Mouse (Mus musculus): ENCODE data around the gene Trmt44. TPM values are rescaled to one million over a fixed set of nuclear protein-coding genes. Genes with fewer than 3 reads are reported as not detected.
A peak's percentile ranks its signal among the peaks of the same experiment; 100 is the strongest.

Trmt44 gene
- polyA plus RNA-seq, 1 experiment from 2014 or later = 7.8 TPM

DNA sequence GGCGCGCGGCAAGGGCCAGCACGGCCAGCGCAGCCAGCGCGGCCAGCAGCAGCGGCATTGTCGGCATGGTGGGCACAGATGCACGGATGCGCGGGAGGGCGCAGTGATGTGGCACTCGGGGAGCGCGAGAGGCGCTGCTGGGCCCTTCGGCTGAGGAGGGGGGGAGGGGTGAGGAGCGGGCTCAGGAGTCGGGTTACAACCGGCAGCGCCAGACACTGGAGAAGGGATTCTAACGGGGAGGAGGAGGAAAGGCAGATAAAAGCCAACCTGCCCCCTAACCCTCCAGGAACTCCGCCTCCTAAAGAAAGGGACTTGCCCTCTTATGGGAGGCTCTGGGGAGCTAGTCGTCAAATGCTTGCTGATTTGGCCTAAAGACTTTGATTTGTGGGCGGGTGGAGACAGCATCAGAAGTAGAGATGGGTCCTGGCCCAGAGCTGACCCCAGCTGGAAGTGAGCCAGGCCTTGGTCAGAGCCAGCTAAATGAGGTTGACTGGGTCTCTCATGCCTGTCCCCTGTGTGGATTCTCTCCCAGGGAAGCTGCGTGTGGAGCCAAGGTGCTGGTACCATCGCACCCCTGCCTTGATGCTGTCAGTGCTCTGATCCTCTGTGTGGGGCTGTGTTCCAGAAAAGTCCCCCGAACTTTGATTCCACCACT is 49.3 kb downstream of the Trmt44 start, which contains the start of gene Cpz:
Cpz (minus strand) TSS at position 230 of the 655 bp plus-strand sequence.
- Histone ChIP-seq H3K4me3 (ENCODE audit: low read depth, low read length) (peak within 1 kb of the TSS; percentile 25), H3K27ac (ENCODE audit: low read depth, low read length) (no peak within 1 kb of the TSS), H3K36me3 (ENCODE audit: control insufficient read depth, insufficient read depth, low read length) (no peaks in the 10 kb centered on the region), H3K4me1 (replicated peaks; ENCODE audit: control insufficient read depth, insufficient read depth, low read length) (peaks cover 8% of the 10 kb centered on the region), H3K4me2 (replicated peaks; ENCODE audit: low read depth, low read length) (peak within 1 kb of the TSS; percentile 67), H3K9ac (ENCODE audit: low read depth, low read length) (peak within 1 kb of the TSS; percentile 48), H3K27me3 (ENCODE audit: control insufficient read depth, insufficient read depth, low read length) (peaks cover 13% of the 10 kb centered on the region), H3K9me3 (ENCODE audit: control insufficient read depth, low read length) (no peaks in the 10 kb centered on the region)
- ATAC-seq (ENCODE audit: low FRiP score) (peak; percentile 85), DNase-seq (ENCODE audit: low spot score) (peak; percentile 87)
- WGBS = 4% methylated on average over 26 of the region's 29 CpGs

DNA sequence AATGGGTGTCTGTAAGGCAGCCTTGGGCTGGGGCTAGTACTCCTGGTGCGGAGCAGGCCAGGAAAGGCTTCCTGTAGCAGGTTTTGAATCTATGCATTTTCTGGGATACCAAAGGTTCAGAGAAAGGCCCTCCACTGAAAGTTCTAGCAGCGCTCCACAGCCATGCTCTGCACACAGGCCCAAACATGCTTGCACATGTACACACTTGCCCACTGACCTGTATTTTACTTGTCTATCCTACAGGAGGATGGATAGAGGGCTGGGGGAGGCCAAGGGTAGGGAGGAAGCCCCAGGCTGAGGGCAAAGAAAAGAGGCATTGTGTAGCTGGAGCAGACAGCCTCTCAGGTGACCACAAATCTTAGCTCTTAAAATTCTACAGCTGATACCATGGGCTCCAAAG is 50.5 kb downstream of the Trmt44 start:
- H3K4me2 ChIP-seq (replicated peaks; ENCODE audit: low read depth, low read length) = no peak overlapping the region
- H3K4me1 ChIP-seq (replicated peaks; ENCODE audit: control insufficient read depth, insufficient read depth, low read length) = peaks cover 8% of the 10 kb centered on the region
- peaks cover 13% of the 10 kb centered on the region for H3K27me3 ChIP-seq (ENCODE audit: control insufficient read depth, insufficient read depth, low read length)
- H3K9me3 ChIP-seq (ENCODE audit: control insufficient read depth, low read length) = no peaks in the 10 kb centered on the region
- H3K4me3 ChIP-seq (ENCODE audit: low read depth, low read length) = no peak overlapping the region
- H3K9ac ChIP-seq (ENCODE audit: low read depth, low read length) = no peak overlapping the region
- H3K36me3 ChIP-seq (ENCODE audit: control insufficient read depth, insufficient read depth, low read length) = no peaks in the 10 kb centered on the region
- 73% methylated on average over 2 of the region's 2 CpGs for WGBS
- DNase-seq (ENCODE audit: low spot score) (peak; percentile 14), ATAC-seq (ENCODE audit: low FRiP score) (no peak)
- H3K27ac ChIP-seq (ENCODE audit: low read depth, low read length) = no peak overlapping the region

DNA sequence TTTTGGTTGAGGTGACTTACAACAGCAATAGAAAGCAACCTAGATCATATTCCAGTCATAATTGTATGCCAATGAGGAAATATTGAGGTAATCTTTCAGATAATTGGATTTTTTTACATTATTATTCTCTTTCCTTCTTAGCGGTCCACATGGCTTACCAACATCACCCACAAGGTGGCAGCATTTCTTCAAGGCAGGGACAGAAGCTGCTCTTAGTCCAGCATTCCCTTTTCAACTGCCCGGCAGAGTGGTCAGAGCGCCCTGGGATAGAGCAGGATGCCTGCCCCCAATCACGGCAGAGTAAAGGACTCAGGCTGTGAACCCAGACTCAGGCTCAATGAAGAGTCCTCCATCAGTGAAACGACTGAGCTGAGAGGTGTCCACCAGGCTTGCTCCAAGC is 51.1 kb downstream of the Trmt44 start:
- H3K4me2 ChIP-seq (replicated peaks; ENCODE audit: low read depth, low read length) = no peak overlapping the region
- WGBS = 0% methylated on average over 5 of the region's 5 CpGs
- H3K9me3 ChIP-seq (ENCODE audit: control insufficient read depth, low read length) = no peaks in the 10 kb centered on the region
- DNase-seq (ENCODE audit: low spot score) (peak; percentile 90), ATAC-seq (ENCODE audit: low FRiP score) (peak; percentile 31; the same call in 1 of the 2 replicates)
- no peak overlapping the region for H3K9ac ChIP-seq (ENCODE audit: low read depth, low read length)
- no peaks in the 10 kb centered on the region for H3K36me3 ChIP-seq (ENCODE audit: control insufficient read depth, insufficient read depth, low read length)
- no peak overlapping the region for H3K27ac ChIP-seq (ENCODE audit: low read depth, low read length)
- H3K4me1 ChIP-seq (replicated peaks; ENCODE audit: control insufficient read depth, insufficient read depth, low read length) = peaks cover 8% of the 10 kb centered on the region
- H3K27me3 ChIP-seq (ENCODE audit: control insufficient read depth, insufficient read depth, low read length) = peaks cover 13% of the 10 kb centered on the region
- H3K4me3 ChIP-seq (ENCODE audit: low read depth, low read length) = no peak overlapping the region

DNA sequence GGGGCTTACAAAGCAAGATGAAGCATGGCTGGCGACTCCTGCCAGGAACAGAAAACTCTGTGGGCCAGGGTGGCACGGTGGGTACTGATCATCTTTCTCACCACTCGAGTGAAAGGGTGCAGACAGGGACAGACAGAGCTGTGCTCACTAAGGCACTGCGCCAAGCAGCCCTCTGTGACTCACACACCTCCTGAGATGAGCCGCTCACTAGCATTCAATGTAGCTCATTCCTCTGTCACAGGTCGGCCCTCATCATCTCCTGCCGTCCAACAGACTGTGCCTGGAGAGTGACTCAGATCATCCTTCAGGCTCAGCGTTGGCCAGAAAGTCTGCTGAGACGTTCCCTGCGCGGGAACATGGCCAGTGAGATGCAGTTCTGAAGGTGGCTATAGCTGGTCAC is 58.1 kb downstream of the Trmt44 start:
- DNase-seq (ENCODE audit: low spot score) (no peak), ATAC-seq (ENCODE audit: low FRiP score) (no peak)
- no peaks in the 10 kb centered on the region for H3K27me3 ChIP-seq (ENCODE audit: control insufficient read depth, insufficient read depth, low read length)

DNA sequence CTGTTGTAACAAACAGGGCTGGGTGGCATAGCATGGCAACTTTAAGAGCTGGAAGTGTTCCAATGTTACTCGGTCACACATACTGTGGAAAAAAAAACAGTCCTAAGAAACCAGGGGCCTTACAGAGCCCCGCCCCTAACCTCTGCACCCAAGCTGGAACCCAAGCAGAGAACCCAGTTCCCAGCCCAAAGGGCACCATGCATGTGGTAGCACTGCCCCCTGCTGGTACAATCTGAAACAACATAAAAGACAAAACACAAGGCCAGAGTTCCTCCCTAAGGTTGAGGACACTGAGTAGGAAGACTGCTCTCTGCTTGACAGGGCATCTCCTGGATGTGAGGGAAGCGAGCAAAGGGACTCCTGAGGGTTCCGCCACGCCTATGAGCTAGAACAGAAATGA is 64.3 kb downstream of the Trmt44 start:
- Histone ChIP-seq H3K9ac (ENCODE audit: low read depth, low read length) (no peak overlapping the region), H3K36me3 (ENCODE audit: control insufficient read depth, insufficient read depth, low read length) (no peaks in the 10 kb centered on the region), H3K27ac (ENCODE audit: low read depth, low read length) (no peak overlapping the region), H3K4me1 (replicated peaks; ENCODE audit: control insufficient read depth, insufficient read depth, low read length) (no peaks in the 10 kb centered on the region), H3K4me2 (replicated peaks; ENCODE audit: low read depth, low read length) (no peak overlapping the region), H3K4me3 (ENCODE audit: low read depth, low read length) (no peak overlapping the region), H3K27me3 (ENCODE audit: control insufficient read depth, insufficient read depth, low read length) (no peaks in the 10 kb centered on the region), H3K9me3 (ENCODE audit: control insufficient read depth, low read length) (no peaks in the 10 kb centered on the region)
- WGBS = 17% methylated on average over 5 of the region's 5 CpGs
- ATAC-seq (ENCODE audit: low FRiP score) (no peak), DNase-seq (ENCODE audit: low spot score) (peak; percentile 90)

More for the DNA sequence above, 58.1 kb downstream of the Trmt44 start:
- no peak overlapping the region for H3K4me2 ChIP-seq (replicated peaks; ENCODE audit: low read depth, low read length)
- H3K9me3 ChIP-seq (ENCODE audit: control insufficient read depth, low read length) = no peaks in the 10 kb centered on the region
- no peak overlapping the region for H3K27ac ChIP-seq (ENCODE audit: low read depth, low read length)
- H3K4me3 ChIP-seq (ENCODE audit: low read depth, low read length) = no peak overlapping the region
- no peak overlapping the region for H3K9ac ChIP-seq (ENCODE audit: low read depth, low read length)
- WGBS = 80% methylated on average over 11 of the region's 11 CpGs
- H3K36me3 ChIP-seq (ENCODE audit: control insufficient read depth, insufficient read depth, low read length) = no peaks in the 10 kb centered on the region
- no peaks in the 10 kb centered on the region for H3K4me1 ChIP-seq (replicated peaks; ENCODE audit: control insufficient read depth, insufficient read depth, low read length)

Other genes with a start within 250 kb of the Trmt44 start
- gene Hmx1, start 186.0 kb downstream of the Trmt44 start, polyA plus RNA-seq (2014; fragmentation: Nextera tagmentation; extraction: Ambion mirVana) = 6.1 and 6.9 TPM in 2 replicates
- 5.3 and 6.4 TPM in 2 replicates for gene Cpz, start 49.4 kb downstream of the Trmt44 start, polyA plus RNA-seq (2014; fragmentation: Nextera tagmentation; extraction: Ambion mirVana)
- gene Acox3, start 8.0 kb upstream of the Trmt44 start, polyA plus RNA-seq (2014; fragmentation: Nextera tagmentation; extraction: Ambion mirVana) = 14.7 and 15.1 TPM in 2 replicates
- gene Htra3, start 104.7 kb upstream of the Trmt44 start, polyA plus RNA-seq (2014; fragmentation: Nextera tagmentation; extraction: Ambion mirVana) = 4.7 and 6.2 TPM in 2 replicates
- 1.5 and 2.4 TPM in 2 replicates for gene Sh3tc1, start 164.9 kb upstream of the Trmt44 start, polyA plus RNA-seq (2014; fragmentation: Nextera tagmentation; extraction: Ambion mirVana)
- 0.60 and 0.82 TPM in 2 replicates for gene Ablim2, start 182.8 kb upstream of the Trmt44 start, polyA plus RNA-seq (2014; fragmentation: Nextera tagmentation; extraction: Ambion mirVana)